Mouse (Mus musculus) liver, postnatal 0 days (tissue): ENCODE results near the gene Fbxl15. TPM values are rescaled to one million over a fixed set of nuclear protein-coding genes. Genes with fewer than 3 reads are reported as not detected.
A peak's percentile ranks its signal among the peaks of the same experiment; 100 is the strongest.

Experiments used
- ATAC-seq: fragments of 200-750 bp; cut with Nextera tagmentation; 2 replicates; pipeline ENCODE4 v1.8.0; 2017; ENCODE audit warnings: mild to moderate bottlenecking, moderate library complexity
- DNase-seq: peaks from one replicate; pipeline ENCODE4 v3.0.0-alpha.2; 2016
- H3K27ac ChIP-seq: fragments of 300-500 bp; sonication (generic); 2 replicates; pipeline ENCODE4 v1.5.1; 2014; ENCODE audit warnings: antibody characterized with exemption, moderate library complexity, mild to moderate bottlenecking, low read depth
- H3K27me3 ChIP-seq: fragments of 300-500 bp; sonication (generic); 2 replicates; pipeline ENCODE4 v1.6.1; 2014; ENCODE audit warnings: low read length, control low read depth, mixed read lengths; ENCODE audit not compliant: insufficient read depth
- H3K36me3 ChIP-seq: fragments of 300-500 bp; sonication (generic); replicated peaks from 2 replicates; pipeline ENCODE4 v1.6.1; 2014; ENCODE audit warnings: mild to moderate bottlenecking, control low read depth, low read length, moderate library complexity, mixed read lengths; ENCODE audit not compliant: insufficient read depth
- H3K4me1 ChIP-seq: fragments of 300-500 bp; sonication (generic); 2 replicates; pipeline ENCODE4 v1.6.1; 2014; ENCODE audit warnings: antibody characterized with exemption, mild to moderate bottlenecking, control low read depth; ENCODE audit not compliant: insufficient read depth
- H3K4me2 ChIP-seq: fragments of 300-500 bp; sonication (generic); 2 replicates; pipeline ENCODE4 v1.6.1; 2014; ENCODE audit warnings: low read depth, mild to moderate bottlenecking, low read length, moderate library complexity, mixed read lengths
- H3K4me3 ChIP-seq: fragments of 300-500 bp; sonication (generic); 2 replicates; pipeline ENCODE4 v1.5.1; 2014; ENCODE audit warnings: low read depth, low read length
- H3K9ac ChIP-seq: fragments of 300-500 bp; sonication (generic); replicated peaks from 2 replicates; pipeline ENCODE4 v1.6.1; 2014; ENCODE audit warnings: mild to moderate bottlenecking, moderate library complexity
- H3K9me3 ChIP-seq: fragments of 300-500 bp; sonication (generic); 2 replicates; pipeline ENCODE4 v1.6.1; 2016; ENCODE audit warnings: mild to moderate bottlenecking, control low read depth, low read length, mixed read lengths
- CTCF ChIP-seq: sonication (generic); IDR thresholded peaks from 2 replicates; pipeline ENCODE4 v1.5.1; 2016; ENCODE audit warnings: antibody characterized with exemption, low read depth
- EP300 ChIP-seq: IDR thresholded peaks from 2 replicates; pipeline ENCODE4 v1.6.1; 2016; ENCODE audit warnings: antibody characterized with exemption, low read depth, mild to moderate bottlenecking
- WGBS: fragments of 180-500 bp; shearing (Covaris S2); extraction: QIAGEN DNeasy Blood & Tissue Kit; methylation state at CpG from one replicate; pipeline ENCODE4 v1.1.7; 2014; ENCODE audit not compliant: insufficient replicate concordance; 5-methylcytosine and 5-hydroxymethylcytosine counted together
- polyA plus RNA-seq: library from polyadenylated mRNA; unstranded; fragments of >200 nt; fragmentation: Nextera tagmentation; extraction: Ambion mirVana; gene quantifications from 2 replicates; pipeline ENCODE4 v1.2.1, GENCODE M21; 2015

Fbxl15 gene
- polyA plus RNA-seq, 1 experiment from 2014 or later = 8.8 TPM

DNA sequence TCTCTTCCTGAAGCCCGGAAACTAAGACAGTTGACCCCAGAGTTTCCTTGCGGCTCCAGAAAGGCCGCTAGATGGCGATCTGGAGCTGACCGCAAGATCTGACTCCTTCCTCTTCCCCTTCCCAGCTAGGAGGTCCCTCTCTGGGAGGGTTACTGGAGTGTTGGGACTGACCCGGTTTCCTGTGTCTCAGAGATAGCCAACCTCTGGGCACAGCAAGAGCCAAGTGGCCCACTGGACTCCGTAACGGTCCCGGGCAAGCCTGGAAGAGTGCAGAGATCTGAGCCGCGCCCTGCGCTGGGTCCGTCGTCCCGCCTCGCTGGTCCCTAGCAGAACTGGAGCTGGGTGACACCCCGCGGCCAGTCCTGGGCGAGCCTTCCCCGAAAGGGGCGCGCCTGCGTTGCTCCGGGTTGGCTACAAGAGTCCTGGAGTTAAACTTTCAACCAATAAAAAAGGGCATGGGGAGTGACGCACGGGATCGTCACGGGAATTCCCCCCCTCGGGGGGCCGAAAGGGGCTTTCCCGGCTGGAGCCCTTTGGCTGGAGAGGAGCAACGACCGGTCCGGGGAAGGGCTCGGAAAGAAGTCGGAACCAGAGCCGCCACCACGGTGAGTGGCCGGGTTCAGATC is 23.7 kb upstream of the Fbxl15 start, which contains the start of gene Nfkb2:
Gene Nfkb2, plus strand, starts transcription at position 105 of the 626 bp plus-strand sequence.
- peak; percentile 92 for DNase-seq
- no peaks in the 10 kb centered on the region for H3K9me3 ChIP-seq

DNA sequence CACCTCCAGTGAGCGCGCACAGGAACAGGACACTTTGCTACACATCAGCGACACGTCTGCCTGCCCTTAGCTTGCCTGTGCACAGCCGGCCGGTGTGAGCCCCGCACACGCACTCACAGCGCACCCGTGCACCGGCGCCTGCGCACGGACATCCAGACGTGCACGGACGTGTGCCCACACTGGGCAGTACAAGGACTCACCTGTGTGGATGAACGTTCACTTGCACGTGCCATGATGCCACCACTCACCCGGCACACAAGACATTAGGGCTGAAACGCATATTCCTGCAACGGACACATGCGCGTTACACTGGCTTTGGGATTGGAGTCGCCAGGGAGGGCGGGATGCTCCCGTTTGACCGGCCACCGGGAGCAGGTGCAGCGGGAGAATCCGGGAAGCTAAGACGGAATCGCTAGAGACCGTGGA is 23.1 kb upstream of the Fbxl15 start:
- TF ChIP-seq EP300 = no peak
- TF ChIP-seq CTCF = no peak
- H3K9ac ChIP-seq = peak overlapping the region; percentile 61
- no peak for DNase-seq

More for the DNA sequence above, 23.7 kb upstream of the Fbxl15 start, which contains the start of gene Nfkb2:
- WGBS = under 1% methylated on average over 39 of the region's 39 CpGs
- Histone ChIP-seq H3K4me2 (peak within 1 kb of the TSS; percentile 82), H3K27ac (peak within 1 kb of the TSS; percentile 81), H3K9ac (peak within 1 kb of the TSS; percentile 61), H3K4me1 (peaks cover 20% of the 10 kb centered on the region), H3K27me3 (no peaks in the 10 kb centered on the region), H3K4me3 (peak within 1 kb of the TSS; percentile 61), H3K36me3 (peaks cover 7% of the 10 kb centered on the region)
- TF ChIP-seq EP300 (peak; percentile 6; the same call in 1 of the 2 replicates), CTCF (peak; percentile 94)
- peak; percentile 89 for ATAC-seq

DNA sequence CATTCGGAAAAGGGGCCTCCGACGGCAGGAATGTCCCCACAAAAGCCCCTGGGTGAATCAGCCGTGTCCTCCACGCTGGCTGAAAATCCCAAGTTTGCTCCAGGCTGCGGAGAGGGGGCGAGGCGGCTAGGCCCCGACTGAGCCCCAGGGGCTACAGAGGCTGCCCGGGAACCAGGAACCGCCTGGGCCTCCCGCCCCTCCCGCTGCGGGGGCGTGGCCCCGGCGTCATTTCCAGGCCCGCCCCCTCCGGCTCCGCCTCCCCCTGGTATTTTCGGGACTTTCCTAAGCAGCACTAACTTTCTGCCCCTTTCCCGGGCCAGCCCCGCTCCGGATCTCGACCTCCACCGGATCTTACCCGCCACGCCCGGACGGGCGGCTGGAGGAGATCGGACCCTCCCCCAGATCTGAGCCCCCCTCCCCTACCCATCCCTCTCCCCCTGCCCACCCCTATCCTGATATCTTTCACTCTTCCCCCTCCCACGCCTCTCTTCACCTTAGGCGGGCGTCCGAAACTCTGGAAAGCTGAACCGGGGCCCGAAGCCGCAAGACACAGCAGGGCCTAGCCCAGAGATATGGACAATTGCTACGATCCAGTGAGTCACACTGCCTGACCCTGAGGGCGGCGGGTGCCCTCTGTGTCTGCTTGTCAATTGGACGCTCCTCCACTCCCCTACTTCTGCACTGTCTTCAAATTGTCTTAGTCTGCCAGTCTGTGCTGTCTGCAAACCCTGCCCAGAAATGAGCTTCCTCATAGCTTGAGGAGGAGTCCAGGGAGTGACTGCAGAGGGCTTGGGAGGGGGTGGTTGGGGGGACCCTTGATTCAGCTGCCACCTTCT is 22.3 kb upstream of the Fbxl15 start:
- WGBS = 2% methylated on average over 42 of the region's 43 CpGs
- H3K4me2 ChIP-seq = peak overlapping the region; percentile 82

More for the DNA sequence above, 23.1 kb upstream of the Fbxl15 start:
- peaks cover 11% of the 10 kb centered on the region for H3K36me3 ChIP-seq
- H3K27ac ChIP-seq = peak overlapping the region; percentile 81
- under 1% methylated on average over 34 of the region's 34 CpGs for WGBS
- peaks cover 22% of the 10 kb centered on the region for H3K4me1 ChIP-seq
- peak; percentile 39 for ATAC-seq
- H3K4me2 ChIP-seq = peak overlapping the region; percentile 82
- H3K9me3 ChIP-seq = no peaks in the 10 kb centered on the region
- H3K4me3 ChIP-seq = peak overlapping the region; percentile 61
- no peaks in the 10 kb centered on the region for H3K27me3 ChIP-seq

DNA sequence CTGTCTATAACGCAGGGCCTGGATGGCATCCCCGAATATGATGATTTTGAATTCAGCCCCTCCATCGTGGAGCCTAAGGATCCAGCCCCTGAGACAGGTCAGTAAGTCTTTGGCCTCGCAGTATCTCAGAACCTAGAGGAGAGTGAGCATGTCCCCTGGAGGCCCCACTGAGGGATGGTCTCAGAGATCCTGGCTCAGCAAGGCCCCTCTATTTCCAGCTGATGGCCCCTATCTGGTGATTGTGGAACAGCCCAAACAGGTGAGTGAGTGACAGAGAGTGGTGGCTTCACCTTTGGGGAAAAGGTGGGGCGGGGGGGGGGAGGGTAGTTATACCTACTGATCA is 21.7 kb upstream of the Fbxl15 start:
- peak overlapping the region; percentile 61 for H3K9ac ChIP-seq
- H3K4me1 ChIP-seq = peaks cover 22% of the 10 kb centered on the region

More for the DNA sequence above, 22.3 kb upstream of the Fbxl15 start:
- TF ChIP-seq EP300 = 0 out of 2 replicates have a peak, but pooled peaks have one; percentile 20
- TF ChIP-seq CTCF = peak; percentile 6; the same call in 1 of the 2 replicates
- no peaks in the 10 kb centered on the region for H3K27me3 ChIP-seq
- H3K27ac ChIP-seq = peak overlapping the region; percentile 81
- H3K36me3 ChIP-seq = peaks cover 13% of the 10 kb centered on the region
- peak overlapping the region; percentile 61 for H3K4me3 ChIP-seq
- peak; percentile 94 for DNase-seq
- peak; percentile 71 for ATAC-seq
- no peaks in the 10 kb centered on the region for H3K9me3 ChIP-seq
- H3K4me1 ChIP-seq = peaks cover 22% of the 10 kb centered on the region
- peak overlapping the region; percentile 61 for H3K9ac ChIP-seq

DNA sequence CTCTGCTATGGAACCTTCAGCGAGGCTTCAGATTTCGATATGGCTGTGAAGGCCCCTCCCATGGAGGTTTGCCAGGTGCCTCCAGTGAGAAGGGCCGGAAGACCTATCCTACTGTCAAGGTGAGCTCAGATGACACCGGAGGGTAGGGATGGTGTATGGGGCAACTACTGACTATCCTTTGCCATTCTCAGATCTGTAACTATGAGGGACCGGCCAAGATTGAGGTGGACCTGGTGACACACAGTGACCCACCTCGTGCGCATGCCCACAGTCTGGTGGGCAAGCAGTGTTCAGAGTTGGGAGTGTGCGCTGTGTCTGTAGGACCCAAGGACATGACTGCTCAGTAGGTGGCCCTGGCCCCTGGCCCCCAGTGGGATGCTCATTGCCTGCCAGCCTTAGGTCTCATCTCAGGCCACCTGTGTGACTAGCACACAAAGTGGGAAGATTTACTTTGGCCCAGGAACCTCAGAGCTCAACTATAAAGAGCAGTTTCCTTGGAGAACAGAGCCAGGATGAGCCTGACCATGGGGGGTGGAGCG is 21.2 kb upstream of the Fbxl15 start:
- H3K27me3 ChIP-seq = no peaks in the 10 kb centered on the region
- no peak for DNase-seq
- no peak overlapping the region for H3K4me2 ChIP-seq
- peaks cover 20% of the 10 kb centered on the region for H3K36me3 ChIP-seq
- TF ChIP-seq EP300 (no peak), CTCF (no peak)
- ATAC-seq = no peak
- WGBS = 94% methylated on average over 9 of the region's 9 CpGs
- H3K27ac ChIP-seq = no peak overlapping the region
- peaks cover 22% of the 10 kb centered on the region for H3K4me1 ChIP-seq
- H3K9me3 ChIP-seq = no peaks in the 10 kb centered on the region
- H3K9ac ChIP-seq = no peak overlapping the region
- H3K4me3 ChIP-seq = no peak overlapping the region

More for the DNA sequence above, 21.7 kb upstream of the Fbxl15 start:
- Histone ChIP-seq H3K27ac (peak overlapping the region; percentile 79), H3K4me3 (peak overlapping the region; percentile 61), H3K36me3 (peaks cover 18% of the 10 kb centered on the region), H3K4me2 (peak overlapping the region; percentile 82), H3K27me3 (no peaks in the 10 kb centered on the region), H3K9me3 (no peaks in the 10 kb centered on the region)
- 60% methylated on average over 5 of the region's 5 CpGs for WGBS
- TF ChIP-seq CTCF = no peak
- DNase-seq = no peak
- no peak for ATAC-seq

DNA sequence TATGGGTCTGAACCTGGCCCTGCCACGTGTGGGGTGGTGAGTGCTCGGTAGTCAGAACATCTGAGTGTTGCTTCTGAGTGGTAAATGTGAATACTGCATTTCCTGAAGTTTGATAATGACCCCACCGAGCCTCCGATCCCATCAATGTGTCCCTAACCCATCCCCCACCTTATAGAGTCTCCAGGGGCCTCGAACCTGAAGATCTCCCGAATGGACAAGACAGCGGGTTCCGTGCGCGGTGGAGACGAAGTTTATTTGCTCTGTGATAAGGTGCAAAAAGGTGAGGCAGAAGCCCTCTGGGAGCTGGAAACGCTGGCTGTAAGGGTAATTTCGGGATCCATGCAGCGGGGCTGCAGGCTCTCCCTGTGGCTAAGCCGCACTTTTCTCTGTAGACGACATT is 20.2 kb upstream of the Fbxl15 start:
- ATAC-seq (no peak), DNase-seq (peak; percentile 11)
- no peaks in the 10 kb centered on the region for H3K27me3 ChIP-seq
- H3K9me3 ChIP-seq = no peaks in the 10 kb centered on the region
- no peak overlapping the region for H3K27ac ChIP-seq
- no peak overlapping the region for H3K9ac ChIP-seq
- TF ChIP-seq CTCF (no peak), EP300 (no peak)
- H3K36me3 ChIP-seq = peaks cover 20% of the 10 kb centered on the region
- H3K4me1 ChIP-seq = peaks cover 22% of the 10 kb centered on the region
- no peak overlapping the region for H3K4me3 ChIP-seq
- H3K4me2 ChIP-seq = no peak overlapping the region
- 89% methylated on average over 16 of the region's 16 CpGs for WGBS
